Mouse (Mus musculus): Measurements from ENCODE around the gene Ndufs6.

- TF ChIP-seq POLR2A (IDR thresholded peaks at IDR 0.05; ENCODE audit: borderline replicate concordance, control insufficient read depth, low read depth, low read length) (no peak), CTCF (IDR thresholded peaks at IDR 0.05; ENCODE audit: control insufficient read depth, insufficient read depth, low read length) (no peak)
Observed at GRCm38 (mm10) chr13:73346743-73347142, 18.4 kb upstream of the Ndufs6 start.

Measured in bone marrow, adult 2 months (tissue).